Mouse (Mus musculus) MEL (cell line): Measurements from ENCODE around the gene Dnajc7. TPM values are rescaled to one million over a fixed set of nuclear protein-coding genes. Genes with fewer than 3 reads are reported as not detected.
A peak's percentile ranks its signal among the peaks of the same experiment; 100 is the strongest.

ENCODE experiments used
- DNase-seq: peaks from one replicate; pipeline ENCODE4 v3.0.0; 2011; ENCODE audit warnings: low read depth, low spot score
- H3K27ac ChIP-seq: 2 replicates; pipeline ENCODE4 v1.5.1; 2012; ENCODE audit warnings: low read depth, mild to moderate bottlenecking, control low read depth, low read length, moderate library complexity; ENCODE audit not compliant: control insufficient read depth
- H3K27me3 ChIP-seq, 2 experiments: fragments of 150-350 bp in 1 of 2; sonication (generic) in 1 of 2; 2 replicates each; pipeline ENCODE4 v1.6.1; 2012; ENCODE audit warnings: low read length in 2 of 2, mild to moderate bottlenecking in 2 of 2, improper control_type of control experiment in 1 of 2, moderate library complexity in 1 of 2; ENCODE audit not compliant: insufficient read depth in 2 of 2, control insufficient read depth in 1 of 2
- H3K36me3 ChIP-seq, 2 experiments: 2 replicates each; pipeline ENCODE4 v1.6.1; 2012 to 2014; ENCODE audit warnings: low read length in 2 of 2, improper control_type of control experiment in 1 of 2, inconsistent platforms in 1 of 2, mild to moderate bottlenecking in 1 of 2; ENCODE audit not compliant: insufficient read depth in 2 of 2, control insufficient read depth in 1 of 2
- H3K4me1 ChIP-seq, 2 experiments: fragments of 150-350 bp in 1 of 2; sonication (generic) in 1 of 2; 2 replicates each; pipeline ENCODE4 v1.6.1; 2012; ENCODE audit warnings: low read length in 2 of 2, improper control_type of control experiment in 1 of 2, mild to moderate bottlenecking in 1 of 2; ENCODE audit not compliant: insufficient read depth in 2 of 2, control insufficient read depth in 1 of 2
- H3K4me3 ChIP-seq, 2 experiments: fragments of 150-350 bp in 1 of 2; sonication (generic) in 1 of 2; 2 replicates each; pipeline ENCODE4 v1.5.1; 2012; ENCODE audit warnings: low read depth in 2 of 2, low read length in 2 of 2, mild to moderate bottlenecking in 2 of 2, moderate library complexity in 2 of 2, control low read depth in 1 of 2, improper control_type of control experiment in 1 of 2; ENCODE audit not compliant: control insufficient read depth in 1 of 2, insufficient read depth in 1 of 2
- H3K79me2 ChIP-seq: 2 replicates; pipeline ENCODE4 v1.6.1; 2012; ENCODE audit warnings: mild to moderate bottlenecking, low read length, moderate library complexity; ENCODE audit not compliant: control insufficient read depth, poor library complexity, insufficient read depth
- H3K9ac ChIP-seq: 2 replicates; pipeline ENCODE4 v1.6.1; 2012; ENCODE audit warnings: low read depth, mild to moderate bottlenecking, control low read depth, low read length, moderate library complexity; ENCODE audit not compliant: control insufficient read depth, poor library complexity, severe bottlenecking
- H3K9me3 ChIP-seq: fragments of 150-350 bp; sonication (generic); replicated peaks from 2 replicates; pipeline ENCODE4 v1.6.1; 2012; ENCODE audit warnings: mild to moderate bottlenecking, low read length, improper control_type of control experiment, moderate library complexity; ENCODE audit not compliant: insufficient read depth
- BHLHE40 ChIP-seq: IDR thresholded peaks from 2 replicates; pipeline ENCODE4 v1.6.1; 2012; ENCODE audit warnings: low read depth, mild to moderate bottlenecking, inconsistent platforms, low read length, improper control_type of control experiment, borderline replicate concordance
- CHD1 ChIP-seq: IDR thresholded peaks from 2 replicates; pipeline ENCODE4 v1.6.1; 2012; ENCODE audit warnings: low read depth, mild to moderate bottlenecking, inconsistent platforms, low read length, improper control_type of control experiment
- CTCF ChIP-seq, 3 experiments: IDR thresholded peaks in 2 of 3; conservative IDR thresholded peaks in 1 of 3; 2 replicates each; pipeline ENCODE4 v1.5.1; 2011 to 2012; ENCODE audit warnings: low read length in 3 of 3, low read depth in 2 of 3, mild to moderate bottlenecking in 2 of 3, improper control_type of control experiment in 1 of 3, inconsistent platforms in 1 of 3, mixed read lengths in 1 of 3, moderate library complexity in 1 of 3; ENCODE audit not compliant: control insufficient read depth in 1 of 3, insufficient read depth in 1 of 3, poor library complexity in 1 of 3, severe bottlenecking in 1 of 3
- E2F4 ChIP-seq: IDR thresholded peaks from 2 replicates; pipeline ENCODE4 v1.6.1; 2011; ENCODE audit warnings: low read depth, low read length, improper control_type of control experiment, borderline replicate concordance
- ELF1 ChIP-seq: IDR thresholded peaks from 2 replicates; pipeline ENCODE4 v1.6.1; 2014; ENCODE audit warnings: low read depth, mild to moderate bottlenecking, inconsistent platforms, low read length, improper control_type of control experiment, moderate library complexity
- ETS1 ChIP-seq: IDR thresholded peaks from 2 replicates; pipeline ENCODE4 v1.6.1; 2012; ENCODE audit warnings: low read depth, mild to moderate bottlenecking, inconsistent platforms, low read length, improper control_type of control experiment, moderate library complexity
- GABPA ChIP-seq: IDR thresholded peaks from 2 replicates; pipeline ENCODE4 v1.6.1; 2012; ENCODE audit warnings: low read depth, mild to moderate bottlenecking, inconsistent platforms, low read length, improper control_type of control experiment, moderate library complexity
- GATA1 ChIP-seq: IDR thresholded peaks from 2 replicates; pipeline ENCODE4 v1.6.1; 2011; ENCODE audit warnings: low read depth, low read length, improper control_type of control experiment
- HCFC1 ChIP-seq: IDR thresholded peaks from 2 replicates; pipeline ENCODE4 v1.6.1; 2012; ENCODE audit warnings: low read depth, mild to moderate bottlenecking, inconsistent platforms, low read length, improper control_type of control experiment, moderate library complexity
- JUND ChIP-seq: IDR thresholded peaks from 2 replicates; pipeline ENCODE4 v1.6.1; 2011; ENCODE audit warnings: low read depth, mild to moderate bottlenecking, improper control_type of control experiment, low read length
- MAFK ChIP-seq: IDR thresholded peaks from 2 replicates; pipeline ENCODE4 v1.6.1; 2011; ENCODE audit warnings: low read depth, mild to moderate bottlenecking, low read length, improper control_type of control experiment, borderline replicate concordance
- MAZ ChIP-seq: IDR thresholded peaks from 2 replicates; pipeline ENCODE4 v1.6.1; 2012; ENCODE audit warnings: low read depth, mild to moderate bottlenecking, inconsistent platforms, low read length, improper control_type of control experiment
- MEF2A ChIP-seq: IDR thresholded peaks from 2 replicates; pipeline ENCODE4 v1.6.1; 2014; ENCODE audit warnings: low read depth, mild to moderate bottlenecking, inconsistent platforms, low read length, improper control_type of control experiment; ENCODE audit not compliant: poor library complexity, insufficient replicate concordance, severe bottlenecking; ENCODE audit errors: extremely low read depth
- MXI1 ChIP-seq: IDR thresholded peaks from 2 replicates; pipeline ENCODE4 v1.6.1; 2011; ENCODE audit warnings: mild to moderate bottlenecking, low read depth, low read length, improper control_type of control experiment
- MYB ChIP-seq: IDR thresholded peaks from 2 replicates; pipeline ENCODE4 v1.6.1; 2011; ENCODE audit warnings: mild to moderate bottlenecking, low read depth, low read length, improper control_type of control experiment
- NELFE ChIP-seq: IDR thresholded peaks from 2 replicates; pipeline ENCODE4 v1.6.1; 2011; ENCODE audit warnings: low read depth, low read length, improper control_type of control experiment
- NRF1 ChIP-seq: IDR thresholded peaks from 2 replicates; pipeline ENCODE4 v1.6.1; 2014; ENCODE audit warnings: low read depth, mild to moderate bottlenecking, inconsistent platforms, low read length, improper control_type of control experiment, moderate library complexity; ENCODE audit not compliant: poor library complexity, insufficient read depth, severe bottlenecking
- POLR2A ChIP-seq, 2 experiments: IDR thresholded peaks; 2 replicates each; pipeline ENCODE4 v1.6.1; 2011 to 2012; ENCODE audit warnings: low read length in 2 of 2, mild to moderate bottlenecking in 2 of 2, control low read depth in 1 of 2, improper control_type of control experiment in 1 of 2, low read depth in 1 of 2, moderate library complexity in 1 of 2; ENCODE audit not compliant: control insufficient read depth in 1 of 2, insufficient read depth in 1 of 2, poor library complexity in 1 of 2
- POLR2AphosphoS2 ChIP-seq: IDR thresholded peaks from 2 replicates; pipeline ENCODE4 v1.6.1; 2011; ENCODE audit warnings: low read length, improper control_type of control experiment
- RAD21 ChIP-seq: IDR thresholded peaks from 2 replicates; pipeline ENCODE4 v1.6.1; 2011; ENCODE audit warnings: mild to moderate bottlenecking, low read depth, low read length, improper control_type of control experiment
- RCOR1 ChIP-seq: IDR thresholded peaks from 2 replicates; pipeline ENCODE4 v1.6.1; 2012; ENCODE audit warnings: low read depth, mild to moderate bottlenecking, inconsistent platforms, low read length, improper control_type of control experiment
- SIN3A ChIP-seq: IDR thresholded peaks from 2 replicates; pipeline ENCODE4 v1.6.1; 2012; ENCODE audit warnings: low read length, improper control_type of control experiment, inconsistent platforms
- SMC3 ChIP-seq: IDR thresholded peaks from 2 replicates; pipeline ENCODE4 v1.6.1; 2011; ENCODE audit warnings: low read depth, low read length, improper control_type of control experiment
- TBP ChIP-seq: IDR thresholded peaks from 2 replicates; pipeline ENCODE4 v1.8.0; 2011; ENCODE audit warnings: low read depth, low read length, improper control_type of control experiment
- TCF12 ChIP-seq: IDR thresholded peaks from 2 replicates; pipeline ENCODE4 v1.6.1; 2014; ENCODE audit warnings: low read depth, mild to moderate bottlenecking, inconsistent platforms, low read length, improper control_type of control experiment, moderate library complexity
- UBTF ChIP-seq: IDR thresholded peaks from 2 replicates; pipeline ENCODE4 v1.6.1; 2012; ENCODE audit warnings: low read depth, mild to moderate bottlenecking, inconsistent platforms, low read length, improper control_type of control experiment, moderate library complexity, borderline replicate concordance; ENCODE audit not compliant: insufficient read depth
- USF1 ChIP-seq: IDR thresholded peaks from 2 replicates; pipeline ENCODE4 v1.6.1; 2014; ENCODE audit warnings: low read depth, mild to moderate bottlenecking, inconsistent platforms, low read length, improper control_type of control experiment, moderate library complexity
- ZMIZ1 ChIP-seq: IDR thresholded peaks from 2 replicates; pipeline ENCODE4 v1.6.1; 2012; ENCODE audit warnings: low read depth, mild to moderate bottlenecking, inconsistent platforms, low read length, improper control_type of control experiment, moderate library complexity
- polyA plus RNA-seq, 2 experiments: library from polyadenylated mRNA; stranded (reverse) in 1 of 2; unstranded in 1 of 2; fragments of >175 nt in 1 of 2; fragments of >200 nt in 1 of 2; gene quantifications; 2 replicates each; pipeline versions ENCODE4 v1.2.1 to v1.2.4; 2012; ENCODE audit warnings: low replicate concordance in 2 of 2, low read depth in 1 of 2; ENCODE audit not compliant: insufficient read length in 2 of 2, insufficient read depth in 1 of 2, missing spikeins in 1 of 2
- total RNA-seq: library from RNA; depleted of rRNA; stranded (reverse); fragments of 300-350 nt; gene quantifications from 2 replicates; pipeline ENCODE4 v1.2.3, GENCODE M21; 2012

Gene Dnajc7
- total and polyA plus RNA-seq, 3 experiments = 230 to 452 (median 346) TPM

GRCm38 (mm10) chr11:100574708-100575483 is 45.1 kb downstream of the Dnajc7 start, which contains the start of gene Cnp:
TSS of gene Cnp (plus strand) at chr11:100574904.
- peak within 1 kb of the TSS; percentile 69 for H3K9ac ChIP-seq
- TF ChIP-seq HCFC1 (peak; percentile 64; the same call in 1 of the 2 replicates), ZMIZ1 (0 out of 2 replicates have a peak, but pooled peaks have one; percentile 45), MXI1 (peak; percentile 67), JUND (no peak), UBTF (no peak), BHLHE40 (no peak), USF1 (no peak), CTCF (IDR thresholded peaks at IDR 0.05 in 2 of 3, conservative IDR thresholded peaks at IDR 0.05 in 1 of 3; ENCODE audit: control insufficient read depth in 1 of 3, insufficient read depth in 1 of 3, low read depth in 2 of 3, low read length in 3 of 3, poor library complexity in 1 of 3, severe bottlenecking in 1 of 3) (peak in 2 of 3 experiments; percentile 26 to 29; a peak in 3 of 6 replicates), TCF12 (peak; percentile 68; the same call in 1 of the 2 replicates), MEF2A (no peak), TBP (peak; percentile 85), MAZ (peak; percentile 82; the same call in 1 of the 2 replicates), CHD1 (no peak), GATA1 (no peak), GABPA (no peak), E2F4 (no peak), RAD21 (no peak), ETS1 (peak; percentile 18; the same call in 1 of the 2 replicates), MYB (no peak), NRF1 (peak; percentile 94), SMC3 (no peak), POLR2A (IDR thresholded peaks at IDR 0.05; ENCODE audit: control insufficient read depth in 1 of 2, insufficient read depth in 1 of 2, low read depth in 1 of 2, low read length in 2 of 2, poor library complexity in 1 of 2) (peak; percentile 59 to 78; a peak in 3 of 4 replicates), POLR2AphosphoS2 (peak; percentile 80), SIN3A (peak; percentile 78), RCOR1 (peak; percentile 4; the same call in 1 of the 2 replicates), ELF1 (peak; percentile 67; the same call in 1 of the 2 replicates), NELFE (peak; percentile 79), MAFK (no peak)
- TF ChIP-seq, all 39 proteins: peak for 15
- H3K9me3 ChIP-seq = no peaks in the 10 kb centered on the region
- DNase-seq = peak; percentile 86
- no peaks in the 10 kb centered on the region for H3K27me3 ChIP-seq
- H3K79me2 ChIP-seq = no peaks in the 10 kb centered on the region; the same call in 1 of the 2 replicates
- H3K4me1 ChIP-seq = peaks cover 2 to 12% of the 10 kb centered on the region in 2 experiments; a peak in 3 of 4 replicates
- peaks cover 0 to 4% of the 10 kb centered on the region in 2 experiments; a peak in 2 of 4 replicates for H3K36me3 ChIP-seq
- H3K27ac ChIP-seq = peak within 1 kb of the TSS; percentile 25
- peak within 1 kb of the TSS; percentile 68 for H3K4me3 ChIP-seq
